Mouse (Mus musculus) left cerebral cortex, adult 18-20 months (tissue): Measurements from ENCODE around the gene Slx4ip. TPM values are rescaled to one million over a fixed set of nuclear protein-coding genes. Genes with fewer than 3 reads are reported as not detected.

ENCODE experiments used
- DNase-seq, 2 experiments: peaks; one replicate each; pipeline ENCODE4 v3.0.0; 2021 to 2022; ENCODE audit warnings: low spot score in 2 of 2, mixed read lengths in 1 of 2
- total RNA-seq, 2 experiments: library from RNA; stranded (reverse); gene quantifications; 2 replicates each; pipeline ENCODE4 v1.2.3; 2021

Slx4ip gene
- total RNA-seq, 2 experiments from 2014 or later, result 8.1 to 8.3 TPM

DNA sequence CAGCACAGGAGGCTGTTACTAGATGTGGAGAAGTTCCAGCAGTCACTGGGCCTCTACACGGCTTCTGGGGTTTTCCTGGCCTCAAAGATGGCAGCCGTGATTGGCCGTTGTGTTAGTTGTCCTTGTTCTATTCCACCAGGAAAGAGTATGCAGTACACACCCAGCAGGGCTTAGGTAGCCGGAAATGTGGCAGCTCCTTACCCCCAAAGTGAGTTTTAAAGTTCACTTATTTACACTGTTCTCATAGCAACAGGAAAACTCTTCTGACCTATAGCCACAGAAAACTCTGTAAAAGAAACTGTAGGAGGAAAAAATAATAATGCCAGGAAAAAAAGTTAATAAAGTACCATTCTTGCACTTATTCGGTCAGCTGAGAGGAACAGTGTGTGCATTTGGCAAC lies 55.3 kb downstream of the Slx4ip start:
- DNase-seq, result no peak

DNA sequence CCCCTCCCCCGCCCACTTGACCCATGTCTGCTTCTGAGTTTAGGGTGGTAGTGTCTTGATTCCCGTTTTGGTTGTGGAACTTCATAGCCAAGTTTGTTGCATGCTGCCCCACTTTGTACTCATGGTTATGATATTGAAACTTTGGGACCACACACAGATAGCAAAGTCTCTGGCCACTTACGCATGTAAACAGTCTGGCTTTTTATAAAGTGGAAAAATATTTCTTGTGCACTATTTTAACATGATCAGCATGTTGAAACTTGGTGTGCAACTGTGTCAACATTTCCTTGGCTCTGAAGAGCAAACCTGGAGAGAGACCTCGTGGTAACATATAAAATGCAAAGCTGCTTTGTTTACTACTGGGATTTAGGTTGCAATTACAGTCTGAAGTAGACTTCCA lies 56.5 kb downstream of the Slx4ip start:
- no peak for DNase-seq

DNA sequence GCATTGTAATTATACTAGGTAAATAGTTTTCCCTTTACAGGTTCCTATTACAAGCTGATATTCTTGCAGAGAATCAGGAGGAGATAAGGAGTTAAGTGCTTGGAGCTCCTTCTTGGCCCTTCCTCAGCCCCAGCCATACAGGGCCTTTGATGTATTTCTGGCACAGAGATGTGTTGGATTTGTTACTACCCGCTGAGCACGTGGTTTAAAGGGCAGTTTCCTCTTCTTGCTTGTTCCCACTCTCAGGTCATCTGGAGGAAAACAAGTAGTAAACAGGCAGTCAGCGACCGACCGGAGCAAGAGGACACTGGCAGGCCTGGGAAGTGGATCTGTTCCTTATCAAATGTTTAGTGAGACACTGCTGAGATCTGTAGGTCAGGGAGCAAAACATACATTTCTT lies 56.9 kb downstream of the Slx4ip start:
- DNase-seq, result no peak

DNA sequence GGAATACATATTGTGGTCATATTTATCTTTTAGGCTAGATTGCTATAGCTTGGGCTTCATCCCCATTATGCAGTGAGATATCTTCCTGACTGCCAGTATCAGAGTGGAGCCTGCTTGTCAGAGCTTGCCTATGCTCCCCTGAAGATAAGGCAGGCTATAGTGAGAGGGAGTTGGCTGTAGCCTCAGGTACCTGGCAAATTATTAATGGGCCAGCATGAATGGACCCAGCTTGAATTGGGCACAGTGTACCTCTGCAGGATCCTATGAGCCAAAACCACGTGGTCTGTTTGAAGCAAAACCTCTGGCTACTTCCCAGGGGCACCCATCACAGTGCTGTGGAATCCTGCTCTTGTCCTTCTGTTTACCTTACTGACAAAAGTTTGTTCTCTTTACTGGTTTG lies 61.2 kb downstream of the Slx4ip start:
- no peak for DNase-seq

DNA sequence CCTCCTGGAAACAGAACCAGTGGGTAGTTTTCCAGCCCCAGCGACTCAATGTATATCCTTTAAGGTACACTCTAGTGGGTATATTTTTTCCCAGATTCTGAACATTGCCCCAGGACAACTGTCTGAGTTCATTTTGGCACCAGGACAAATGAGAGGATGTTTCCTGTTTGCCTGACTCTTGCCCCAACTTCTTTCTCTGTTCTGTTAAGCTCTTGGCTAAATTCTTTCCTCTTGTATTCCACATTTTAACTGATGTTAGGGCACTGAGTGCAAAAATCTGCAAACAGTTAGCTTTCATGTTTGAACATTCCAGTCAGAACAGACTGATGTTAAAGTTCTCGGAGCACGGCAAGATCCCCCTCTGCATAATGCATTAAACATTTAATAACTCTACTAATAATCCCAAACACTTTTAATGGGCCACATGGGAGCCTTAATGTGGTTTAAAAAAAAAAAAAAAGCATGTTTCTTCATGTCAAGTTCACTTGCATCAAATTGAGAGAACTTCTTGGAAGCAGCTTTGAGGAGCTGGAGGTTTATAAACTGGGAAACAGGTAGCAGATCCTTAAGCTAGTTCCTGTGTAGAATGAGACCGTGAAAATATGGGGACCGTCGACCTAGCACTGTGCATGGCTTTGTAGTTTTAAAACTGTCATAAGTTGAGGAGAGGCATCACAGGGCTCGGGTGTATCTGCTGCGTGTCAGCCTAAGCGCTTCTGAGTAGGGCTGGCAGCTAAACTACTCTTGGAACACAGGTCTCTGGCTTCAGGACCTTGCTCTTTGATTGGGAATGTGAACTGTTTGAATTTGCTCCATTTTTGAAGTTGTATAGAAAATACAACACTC lies 64.9 kb downstream of the Slx4ip start:
- no peak for DNase-seq

DNA sequence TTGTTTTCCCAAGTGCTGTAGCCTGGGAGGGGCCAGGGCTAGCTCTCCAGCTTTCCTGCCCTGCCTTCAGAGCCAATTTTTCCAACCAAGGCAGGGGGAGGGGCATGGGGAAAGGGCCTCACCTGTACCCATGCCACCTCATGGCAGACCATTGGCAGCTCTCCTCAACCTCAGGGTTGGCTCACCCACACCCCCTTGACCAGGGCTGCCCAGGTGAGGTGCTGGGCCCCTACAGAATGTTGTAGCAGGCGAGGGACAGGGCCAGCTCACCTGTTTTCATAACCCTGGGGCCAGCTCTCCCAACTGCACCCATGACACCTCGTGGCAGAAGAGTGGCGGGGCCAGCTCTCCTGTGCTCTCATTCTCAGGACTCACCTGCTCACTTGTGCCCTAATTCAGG lies 67.7 kb downstream of the Slx4ip start:
- no peak for DNase-seq

DNA sequence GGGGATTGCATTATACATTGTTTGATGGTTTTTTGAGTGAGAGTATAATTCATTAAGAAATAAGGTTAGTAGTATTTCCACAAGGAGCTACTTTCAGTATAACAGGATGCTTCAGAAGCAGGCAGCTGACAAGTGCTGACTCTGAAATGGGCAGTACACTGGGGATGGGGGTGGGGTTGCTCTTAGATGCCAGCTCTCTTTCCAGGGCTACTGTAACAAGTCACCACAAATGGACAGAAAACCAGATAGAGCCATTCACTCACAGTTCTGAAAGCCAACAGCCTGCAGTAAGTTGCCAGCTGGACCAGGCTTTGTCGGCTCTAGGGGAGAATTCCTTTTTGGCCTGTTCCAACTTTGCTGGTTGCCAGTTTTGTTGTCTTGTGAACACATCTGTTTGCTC lies 84.8 kb downstream of the Slx4ip start:
- DNase-seq, result no peak

DNA sequence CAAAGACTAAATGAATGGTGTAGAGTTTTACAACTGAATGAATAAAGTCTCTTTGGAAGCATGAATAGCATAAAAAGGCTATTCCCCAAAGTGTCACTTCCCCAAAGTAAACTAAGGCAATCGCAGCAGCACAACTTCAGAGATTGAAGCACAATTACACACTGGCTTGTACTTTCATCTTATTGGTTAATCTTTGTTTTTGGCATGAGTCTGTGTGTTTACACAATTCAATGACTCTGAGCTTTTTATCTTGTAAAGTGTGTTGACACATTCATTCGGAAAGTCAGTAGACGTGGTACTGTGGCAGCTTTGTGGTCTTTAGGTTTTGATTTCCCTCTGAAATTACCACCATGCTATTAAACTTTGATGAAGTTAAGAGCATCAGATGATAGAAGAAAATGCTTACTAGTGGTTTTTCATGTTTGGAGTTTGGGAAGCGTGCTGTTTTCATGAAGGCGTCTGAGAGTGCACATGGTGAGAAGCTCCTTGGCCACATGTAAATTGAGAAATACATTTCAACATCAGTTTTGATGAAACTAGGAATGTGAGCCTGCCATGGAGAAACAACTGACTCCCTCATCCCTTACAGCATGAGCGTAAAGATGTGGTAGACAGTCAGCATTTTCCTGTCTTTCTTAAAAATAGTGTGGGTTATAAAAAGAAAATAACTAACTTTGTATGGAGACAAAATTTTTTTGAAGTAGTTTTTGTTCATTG lies 88.2 kb downstream of the Slx4ip start:
- no peak for DNase-seq

DNA sequence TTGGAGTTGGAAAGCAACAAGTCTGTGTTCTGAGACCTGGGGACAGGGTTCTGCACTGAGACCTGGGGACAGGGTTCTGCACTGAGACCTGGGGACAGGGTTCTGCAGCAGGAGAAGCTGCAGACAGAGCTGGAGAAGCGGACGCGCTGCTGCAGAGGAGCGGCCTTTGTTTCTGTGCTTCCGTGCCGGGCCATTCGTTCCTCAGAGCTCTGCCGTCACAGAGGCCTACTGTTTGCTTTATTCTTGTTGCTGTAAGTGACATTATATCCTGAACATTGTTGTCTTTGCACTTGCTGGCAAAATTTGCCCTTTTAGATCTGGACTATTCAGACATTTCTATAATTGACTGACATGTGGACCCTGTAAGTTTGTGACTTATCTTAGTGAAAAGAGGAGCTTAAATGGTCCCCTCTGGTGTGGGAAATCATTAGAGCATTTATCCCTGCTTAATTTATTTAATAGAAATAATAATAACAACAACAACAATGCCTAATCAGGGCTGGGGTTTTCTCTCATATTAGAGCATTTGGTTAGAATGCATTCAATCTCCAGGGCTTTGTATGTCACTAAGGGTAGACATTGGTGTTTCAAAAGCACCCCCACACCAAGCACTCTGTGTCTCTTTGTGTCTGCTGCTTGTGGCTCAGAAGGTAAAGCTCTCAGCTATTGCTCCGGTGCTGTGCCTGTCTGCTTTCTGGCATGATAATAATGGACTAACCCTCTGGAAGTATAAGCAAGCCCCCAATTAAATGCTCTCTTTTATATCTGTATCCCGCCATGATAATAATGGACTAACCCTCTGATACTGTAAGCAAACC lies 90.3 kb downstream of the Slx4ip start:
- no peak for DNase-seq

DNA sequence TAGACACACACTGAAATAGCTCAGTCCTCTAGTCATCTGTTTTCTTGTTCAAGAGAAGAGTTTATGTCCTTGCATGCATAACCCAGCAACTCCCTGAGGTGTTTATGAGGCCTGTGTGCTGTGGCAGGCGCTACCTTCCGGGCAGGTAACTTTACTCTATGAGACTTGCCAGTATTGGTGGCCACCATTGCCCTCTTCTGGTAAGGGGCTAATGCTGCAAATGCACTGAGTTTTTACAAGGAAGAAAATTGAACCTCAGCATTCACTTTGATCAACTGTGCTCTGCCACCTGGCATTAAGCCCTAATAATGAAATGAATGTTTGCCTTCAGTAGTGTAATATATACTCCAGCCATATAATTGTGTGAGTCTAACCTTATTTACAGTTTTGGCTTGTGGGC lies 92.9 kb downstream of the Slx4ip start:
- DNase-seq, result no peak

DNA sequence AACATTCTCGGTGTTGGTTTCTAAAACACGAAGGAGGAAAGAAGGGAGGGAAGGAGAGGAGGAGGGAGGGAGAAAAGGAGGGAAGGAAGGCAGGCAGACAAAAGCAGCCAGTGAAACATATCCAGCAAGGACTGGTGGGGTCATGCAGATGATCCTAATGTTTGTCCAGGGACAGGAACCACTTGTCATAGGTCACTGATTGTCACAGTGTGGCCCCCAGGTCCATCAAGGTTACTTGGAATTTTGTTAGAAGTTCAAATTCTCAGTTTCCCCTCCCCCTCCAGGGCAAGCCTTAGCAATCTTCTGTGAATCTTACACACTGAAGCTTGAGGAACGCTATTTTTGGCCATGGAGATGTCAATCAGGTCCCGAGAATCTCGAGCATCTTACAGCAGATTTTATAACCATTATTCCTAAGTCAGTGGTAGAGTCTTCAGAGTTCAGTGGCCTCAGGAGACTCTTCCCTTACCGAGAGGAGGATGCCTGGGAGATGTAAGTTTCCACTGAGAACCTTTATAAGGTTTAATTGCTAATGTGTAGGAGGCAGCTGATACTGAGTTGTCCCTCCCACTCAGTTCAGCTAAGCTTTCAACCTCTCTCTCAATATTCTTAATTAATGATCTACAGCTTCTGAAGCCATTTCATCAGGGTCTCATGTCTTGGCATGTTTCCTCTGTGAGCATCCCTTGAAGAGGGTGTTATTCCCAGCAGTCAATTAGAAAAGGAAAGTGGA lies 95.1 kb downstream of the Slx4ip start:
- no peak for DNase-seq

DNA sequence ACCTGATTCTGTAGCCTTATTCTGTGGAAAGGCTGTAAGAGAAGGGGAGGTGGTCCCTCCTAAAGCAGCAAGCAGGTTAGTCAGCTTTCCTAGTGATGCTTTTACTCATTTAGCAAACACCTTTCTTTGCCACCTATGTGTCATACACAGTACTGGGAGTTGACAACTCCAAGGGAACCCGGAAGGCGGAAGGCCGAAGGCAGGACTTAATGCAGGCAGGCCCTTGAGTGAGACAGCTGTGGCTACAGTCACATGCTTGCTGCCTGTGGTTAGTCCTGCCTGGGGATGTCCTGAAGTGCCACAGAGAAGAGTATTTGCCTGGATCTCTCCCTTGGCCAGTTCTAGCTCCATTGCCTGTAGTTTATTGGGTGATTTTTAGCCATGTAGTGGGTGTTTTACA lies 102.1 kb downstream of the Slx4ip start:
- no peak for DNase-seq

DNA sequence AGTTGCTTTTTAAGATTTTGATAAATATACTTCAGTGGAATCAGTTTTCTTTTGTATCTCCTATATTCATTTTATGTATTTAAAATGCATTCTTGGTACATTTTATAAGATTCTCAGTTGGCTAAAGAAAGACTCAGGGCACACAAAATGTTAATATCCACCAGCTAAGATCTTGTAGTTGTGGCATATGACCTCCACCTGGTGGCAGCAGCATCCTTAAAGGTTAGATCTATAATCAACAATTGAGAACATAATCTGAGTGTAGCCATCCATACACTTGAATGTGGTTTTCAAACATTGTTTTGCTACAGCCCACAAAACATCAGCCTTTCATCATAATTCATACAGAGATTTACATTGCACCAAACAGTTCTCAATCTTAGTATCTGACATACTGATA lies 106.1 kb downstream of the Slx4ip start:
- no peak for DNase-seq

DNA sequence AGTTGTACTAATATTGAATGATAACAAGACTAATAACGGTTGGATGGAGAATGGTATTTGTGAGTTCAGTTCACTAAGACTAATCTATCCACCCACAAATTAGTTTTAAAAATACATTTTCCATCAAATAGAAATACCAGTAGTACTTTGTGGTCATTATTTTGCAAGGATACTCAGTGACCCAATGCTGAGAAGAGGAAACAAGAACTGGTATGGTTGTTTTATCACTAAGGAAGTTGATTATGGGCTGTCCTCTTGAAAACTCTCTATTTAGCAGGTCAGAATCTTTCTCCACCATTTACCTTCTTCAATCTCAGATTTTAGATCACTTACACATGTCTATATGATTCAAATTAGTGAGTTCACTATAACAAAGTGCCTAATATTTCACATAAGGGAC lies 111.0 kb downstream of the Slx4ip start:
- no peak for DNase-seq

DNA sequence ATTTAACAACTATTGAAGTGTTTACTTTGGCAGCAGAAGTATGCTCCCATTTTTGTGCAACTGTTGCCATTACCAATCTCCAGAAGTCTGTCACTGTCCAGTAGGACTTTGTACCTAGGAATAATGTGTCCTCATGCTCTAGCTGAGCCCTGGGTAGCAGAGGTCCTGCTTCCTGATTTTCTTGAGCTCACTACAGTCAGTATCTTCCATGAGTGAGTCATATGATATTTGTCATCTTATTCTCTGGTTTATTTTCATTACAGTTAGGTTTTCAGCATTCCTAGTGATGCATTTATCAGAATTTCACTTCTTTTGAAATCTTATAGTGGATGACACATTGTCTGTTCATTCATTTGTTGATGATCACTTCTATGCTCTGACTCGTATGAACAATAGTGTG lies 115.6 kb downstream of the Slx4ip start:
- no peak for DNase-seq

DNA sequence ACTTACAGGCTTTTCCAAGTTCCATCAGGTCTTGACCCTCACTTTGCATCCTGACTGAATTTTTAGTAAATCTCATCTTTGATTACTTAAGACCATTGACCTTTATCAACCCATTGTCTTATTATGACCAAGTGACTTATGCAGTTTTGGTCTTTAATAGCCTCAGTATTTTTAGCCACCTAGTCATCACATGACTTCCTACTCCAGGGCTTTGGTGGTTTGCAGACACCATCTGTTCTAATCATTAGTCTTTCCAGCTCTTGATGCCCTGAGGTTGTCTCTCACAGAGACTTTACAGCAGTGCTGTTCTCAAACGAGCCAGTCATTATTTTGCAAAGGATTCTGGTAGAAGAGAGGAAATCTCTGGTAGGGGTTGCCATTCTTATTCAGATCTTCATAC lies 121.0 kb downstream of the Slx4ip start:
- no peak for DNase-seq

DNA sequence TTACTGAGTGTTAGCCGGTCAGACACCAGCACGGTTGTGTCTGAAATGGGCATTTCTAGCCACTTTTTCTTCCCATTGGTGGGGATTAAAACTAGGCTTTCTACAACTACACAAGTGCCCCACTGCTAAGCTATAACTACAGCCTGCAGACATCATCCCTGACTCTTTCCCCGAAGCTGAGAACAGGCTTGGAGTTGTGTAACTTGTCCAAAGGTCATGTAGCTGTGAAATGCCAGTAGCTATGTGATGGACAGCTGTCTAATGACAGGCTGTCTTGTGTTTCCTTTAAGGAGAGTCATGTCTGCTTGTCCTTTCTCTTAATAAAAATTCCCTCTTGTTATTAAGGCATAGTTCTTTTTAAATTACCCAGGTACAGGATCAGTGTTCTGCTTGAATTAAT lies 122.1 kb downstream of the Slx4ip start:
- DNase-seq, result no peak

DNA sequence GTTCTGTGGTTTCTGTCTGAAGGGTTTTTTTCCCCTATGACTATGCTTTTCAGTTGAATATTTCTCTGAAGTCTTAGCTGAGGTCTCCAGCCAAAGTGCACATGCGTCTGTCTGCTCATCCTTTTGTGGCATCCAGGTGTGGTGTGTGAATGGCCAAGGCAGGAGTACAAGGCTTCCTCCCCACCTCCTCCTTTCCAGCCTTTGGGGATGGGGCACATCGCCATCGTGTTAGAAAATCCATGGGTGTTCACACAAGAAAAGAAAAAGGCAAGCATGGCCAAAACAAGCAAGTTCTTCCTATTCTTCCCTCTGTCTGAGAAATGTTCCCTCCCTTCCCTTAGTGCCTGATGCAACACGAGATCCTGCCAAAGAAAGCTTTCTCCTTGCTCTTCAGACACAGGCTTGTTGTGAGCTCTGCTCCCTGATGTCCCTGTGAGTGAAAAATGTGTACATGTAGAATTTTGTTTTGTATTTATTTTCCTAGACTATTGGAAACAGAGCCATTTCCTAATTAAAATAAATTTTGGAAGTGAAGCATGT lies 122.9 kb downstream of the Slx4ip start:
- DNase-seq, result no peak

DNA sequence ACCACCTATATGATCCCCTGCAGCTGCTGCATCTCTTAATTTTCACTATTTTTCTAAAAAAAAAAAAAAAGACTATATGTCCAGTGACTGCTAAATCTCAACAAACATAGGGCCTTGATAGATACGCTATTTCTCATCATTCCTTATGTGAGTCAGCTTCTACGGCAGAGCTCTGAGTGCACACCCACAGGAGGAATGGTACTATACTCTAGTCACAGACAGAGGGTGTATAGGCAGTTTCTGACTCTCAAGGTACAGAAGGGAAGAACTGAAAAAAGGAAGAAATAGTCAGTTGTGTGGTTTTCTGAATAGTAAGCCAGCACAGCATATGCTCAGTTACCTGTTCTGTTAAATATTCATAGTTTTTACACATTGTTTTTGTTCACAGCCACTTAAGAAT lies 123.4 kb downstream of the Slx4ip start:
- peak in 1 of 2 experiments; percentile 6 for DNase-seq

DNA sequence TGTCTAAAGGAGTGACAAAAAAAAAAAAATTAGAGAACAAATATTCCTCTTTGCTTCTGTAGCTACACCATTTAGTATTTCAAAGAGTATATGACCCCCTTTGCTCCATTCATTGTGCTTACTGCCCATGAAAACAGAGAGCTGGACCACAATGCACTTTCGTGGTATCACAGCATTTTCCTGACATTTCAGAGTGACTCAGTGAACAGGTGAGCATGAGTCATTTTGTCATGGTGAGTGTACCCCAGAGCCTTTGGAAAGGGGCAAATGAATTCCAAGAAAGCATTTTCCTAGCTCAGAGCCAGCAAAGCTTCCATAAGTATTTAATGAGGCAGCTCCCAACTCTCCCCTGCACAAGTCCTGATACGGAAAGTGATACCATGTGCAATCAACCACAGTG lies 153.1 kb downstream of the Slx4ip start:
- DNase-seq, result no peak

DNA sequence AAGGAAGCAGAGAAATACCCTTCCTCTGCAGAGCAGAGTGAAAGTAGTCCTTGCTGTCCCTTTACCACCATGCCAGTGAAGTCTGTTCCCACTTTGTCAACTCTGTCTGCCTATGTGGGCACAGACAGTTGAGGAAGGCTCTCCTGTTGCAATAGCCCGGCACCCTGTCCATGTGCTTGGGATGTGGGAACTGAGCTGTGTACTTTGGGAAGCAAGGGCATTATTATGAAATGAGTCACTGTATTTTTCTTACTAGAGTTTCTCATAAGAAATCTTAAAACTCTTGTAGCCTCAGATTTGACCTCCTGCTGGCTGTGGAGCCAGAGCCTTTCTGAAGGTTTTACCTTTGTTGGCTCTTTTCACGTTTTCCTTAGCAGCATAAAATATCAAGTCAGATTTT lies 158.3 kb downstream of the Slx4ip start:
- no peak for DNase-seq
